Mouse (Mus musculus) lung, postnatal 0 days (tissue): ENCODE data around the gene Sds.

Experiments used
- CTCF ChIP-seq: IDR thresholded peaks from 2 replicates; pipeline ENCODE4 v1.5.1; 2016; ENCODE audit warnings: antibody characterized with exemption, mild to moderate bottlenecking
- EP300 ChIP-seq: IDR thresholded peaks from 2 replicates; pipeline ENCODE4 v1.6.1; 2016; ENCODE audit warnings: antibody characterized with exemption, mild to moderate bottlenecking, control low read depth

- TF ChIP-seq CTCF (no peak), EP300 (no peak)
Observed at GRCm38 (mm10) chr5:120516221-120516984, 40.1 kb downstream of the Sds start.
